ENCODE assay signal across 8 mouse cellular contexts in genomic region chr2:164997721-164998428, GRCm38 (mm10). TPM values are rescaled to one million over a fixed set of nuclear protein-coding genes. Genes with fewer than 3 reads are reported as not detected.
DNase-seq lines count a peak whose midpoint lies in the region; ATAC-seq and TF ChIP-seq lines count a peak whose summit lies in the region.

No protein-coding gene starts in this region.

- peak overlapping the region; percentile 42 for H3K4me3 ChIP-seq in intestine, postnatal 0 days (ENCODE audit: low read depth, low read length)

- peak; percentile 38 for ATAC-seq in Patski
- ATAC-seq in intestine, postnatal 0 days, result no peak

- no peak for DNase-seq in Patski (ENCODE audit: low read depth, low spot score)
- DNase-seq in adrenal gland, postnatal 36 days, result peak; percentile 70 to 74
- peak; percentile 66 to 70 for DNase-seq in heart, adult 18-20 months
- DNase-seq in lung, adult 18-20 months, result peak; percentile 49 to 67
- peak; percentile 29 for DNase-seq in retina, postnatal 1 day
- DNase-seq in spleen, postnatal 10 days (ENCODE audit: low spot score in 2 of 2), result no peak
- no peak for DNase-seq in adipocyte (ENCODE audit: low spot score)

- H3K9me3 ChIP-seq in intestine, postnatal 0 days (ENCODE audit: control insufficient read depth), result no peaks in the 10 kb centered on the region

- H3K4me1 ChIP-seq in intestine, postnatal 0 days (replicated peaks; ENCODE audit: control insufficient read depth, insufficient read depth, low read length), result peaks cover 8% of the 10 kb centered on the region; the same call in 1 of the 2 replicates

- in situ Hi-C loops in Patski (cut with MboI; ENCODE audit: low pct_unique_long_range_greater_than_20kb), result no loop called here

- H3K27me3 ChIP-seq in Patski, result no peaks in the 10 kb centered on the region
- H3K27me3 ChIP-seq in intestine, postnatal 0 days (replicated peaks; ENCODE audit: control insufficient read depth, insufficient read depth, low read length), result peaks cover 16% of the 10 kb centered on the region

- no peak for TF ChIP-seq CTCF in Patski (IDR thresholded peaks at IDR 0.05)
- TF ChIP-seq CTCF in intestine, postnatal 0 days (IDR thresholded peaks at IDR 0.05; ENCODE audit: low read depth), result no peak

- H3K4me2 ChIP-seq in intestine, postnatal 0 days (replicated peaks; ENCODE audit: low read depth), result peak overlapping the region; percentile 70

- CTCF ChIA-PET in Patski (lab: Charles Lee), result no interaction called here

- POLR2A ChIA-PET in Patski (lab: Charles Lee), result interaction anchor here (0.7 kb wide), 1 partner anchor 34 kb away, joined by 3 read pairs; no protein-coding TSS in a partner anchor

- peaks cover 31% of the 10 kb centered on the region for H3K36me3 ChIP-seq in intestine, postnatal 0 days (ENCODE audit: control insufficient read depth, insufficient read depth)

- H3K9ac ChIP-seq in intestine, postnatal 0 days (ENCODE audit: low read depth, low read length), result no peak overlapping the region

- 1% methylated on average over 52 of the region's 52 CpGs for WGBS in intestine, postnatal 0 days

- H3K27ac ChIP-seq in intestine, postnatal 0 days (ENCODE audit: low read depth, low read length), result no peak overlapping the region

RNA-seq across cellular contexts. Expression of gene Ncoa5, which starts 36.8 kb away (rescaled TPM):
- 40.0 TPM for polyA plus RNA-seq in Patski (2021)
- total RNA-seq in adrenal gland, postnatal 36 days (2021), result 10 to 100 TPM; 28.9 to 36.0 TPM
- total RNA-seq in heart, adult 18-20 months (2021), result 10 to 100 TPM; 17.7 to 19.9 TPM
- 11.9 and 13.9 TPM in 2 replicates for polyA plus RNA-seq in intestine, postnatal 0 days (2015; fragmentation: Nextera tagmentation; extraction: Ambion mirVana)

RNA-seq across cellular contexts. Expression of gene Slc12a5, which starts 37.3 kb away (rescaled TPM):
- polyA plus RNA-seq in Patski (2021), result 3.9 TPM
- total RNA-seq in adrenal gland, postnatal 36 days (2021), result 1 to 10 TPM; 4.3 to 7.9 TPM
- 1 to 10 TPM; 2.0 to 2.3 TPM for total RNA-seq in heart, adult 18-20 months (2021)
- polyA plus RNA-seq in intestine, postnatal 0 days (2015; fragmentation: Nextera tagmentation; extraction: Ambion mirVana), result 0.09 and 0.47 TPM in 2 replicates

RNA-seq across cellular contexts. Expression of gene Mmp9, which starts 57.3 kb away (rescaled TPM):
- polyA plus RNA-seq in Patski (2021), result 0.12 TPM
- under 1 TPM; 0.56 to 0.60 TPM for total RNA-seq in adrenal gland, postnatal 36 days (2021)
- total RNA-seq in heart, adult 18-20 months (2021), result 1 to 10 TPM; 1.3 to 1.6 TPM
- 9.6 and 9.8 TPM in 2 replicates for polyA plus RNA-seq in intestine, postnatal 0 days (2015; fragmentation: Nextera tagmentation; extraction: Ambion mirVana)

RNA-seq across cellular contexts. Expression of gene Cd40, which starts 57.6 kb away (rescaled TPM):
- polyA plus RNA-seq in Patski (2021), result 0.39 TPM
- 1 to 10 TPM; 1.7 TPM for total RNA-seq in adrenal gland, postnatal 36 days (2021)
- 1 to 10 TPM; 1.6 to 2.3 TPM for total RNA-seq in heart, adult 18-20 months (2021)
- polyA plus RNA-seq in intestine, postnatal 0 days (2015; fragmentation: Nextera tagmentation; extraction: Ambion mirVana), result 3.6 and 4.6 TPM in 2 replicates

Comparison
In these comparisons a context has a peak if more than half of its experiments do, and no peak if none do; other contexts are left out.
1. DNase-seq: peak in adrenal gland, postnatal 36 days (2 of 2), heart, adult 18-20 months (2 of 2), lung, adult 18-20 months (2 of 2) and retina, postnatal 1 day (single experiment); none in Patski (single experiment), spleen, postnatal 10 days (0 of 2) and adipocyte (single experiment).